12 mouse cellular contexts compared by ENCODE assay signal in the genomic region with DNA sequence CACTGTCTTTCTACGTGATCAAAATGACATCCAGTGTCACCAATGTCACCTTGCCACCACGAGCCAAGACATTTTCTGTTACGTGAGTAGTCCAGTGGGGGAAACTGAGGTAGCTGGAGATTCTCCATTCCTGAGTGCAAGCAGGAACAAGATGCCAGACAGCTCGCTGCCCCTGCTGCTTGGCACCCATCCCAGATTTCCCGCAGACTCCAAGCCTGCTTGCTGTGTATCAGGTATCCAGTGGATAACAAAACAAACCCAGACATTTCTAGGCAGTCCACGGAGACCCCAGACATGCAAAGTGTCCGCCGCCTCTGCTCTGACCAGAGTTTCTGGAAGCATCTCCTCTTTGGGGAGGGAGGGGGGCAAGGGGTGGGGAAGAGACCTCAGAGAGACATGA. TPM values are rescaled to one million over a fixed set of nuclear protein-coding genes. Genes with fewer than 3 reads are reported as not detected.
DNase-seq lines count a peak whose midpoint lies in the region; ATAC-seq and TF ChIP-seq lines count a peak whose summit lies in the region.
"Had no signal": no experiment of that assay in that cellular context is flagged by ENCODE, and none has a peak within 500 bp of the region (broad histone marks: within the 10 kb centered on the region; RNA-seq: fewer than 3 reads in every experiment).

No protein-coding gene starts in this region.

- H3K27ac ChIP-seq in hindbrain, embryonic 11.5 days (ENCODE audit: low read depth, low read length), result no peak overlapping the region
- H3K27ac ChIP-seq in hindbrain, postnatal 0 days, result no peak overlapping the region
- no peak overlapping the region for H3K27ac ChIP-seq in stomach, embryonic 16.5 days (ENCODE audit: low read length)
- H3K27ac ChIP-seq in stomach, postnatal 0 days (replicated peaks), result no peak overlapping the region
- no peak overlapping the region for H3K27ac ChIP-seq in hindbrain, embryonic 13.5 days
- H3K27ac ChIP-seq: limb, embryonic 15.5 days had no signal

- H3K9me3 ChIP-seq in hindbrain, embryonic 11.5 days (ENCODE audit: control insufficient read depth, low read length), result no peaks in the 10 kb centered on the region
- no peaks in the 10 kb centered on the region for H3K9me3 ChIP-seq in hindbrain, postnatal 0 days (ENCODE audit: low read length)
- H3K9me3 ChIP-seq in stomach, embryonic 16.5 days (replicated peaks; ENCODE audit: control insufficient read depth, low read length), result no peaks in the 10 kb centered on the region
- no peaks in the 10 kb centered on the region for H3K9me3 ChIP-seq in stomach, postnatal 0 days (ENCODE audit: control insufficient read depth, low read length)
- H3K9me3 ChIP-seq in hindbrain, embryonic 13.5 days, result no peaks in the 10 kb centered on the region
- H3K9me3 ChIP-seq: limb, embryonic 15.5 days had no signal

- no peak for TF ChIP-seq CTCF in hindbrain, postnatal 0 days (IDR thresholded peaks at IDR 0.05; ENCODE audit: low read depth)
- TF ChIP-seq CTCF in stomach, postnatal 0 days (IDR thresholded peaks at IDR 0.05; ENCODE audit: low read depth), result no peak

- no peak for DNase-seq in hindbrain, embryonic 11.5 days (ENCODE audit: low spot score)
- no peak for DNase-seq in hindbrain, postnatal 0 days (ENCODE audit: low spot score)
- DNase-seq in stomach, postnatal 0 days (ENCODE audit: low spot score), result no peak
- DNase-seq in right cerebral cortex, postnatal 4 days, result peak; percentile 37
- no peak for DNase-seq in layer of hippocampus, adult 8-10 months (ENCODE audit: low spot score in 2 of 2)
- DNase-seq: lung, postnatal 10 days had no signal

- WGBS in hindbrain, embryonic 11.5 days, result 48% methylated on average over 8 of the region's 8 CpGs
- 24% methylated on average over 8 of the region's 8 CpGs for WGBS in hindbrain, postnatal 0 days
- 43% methylated on average over 8 of the region's 8 CpGs for WGBS in stomach, embryonic 16.5 days
- 50% methylated on average over 8 of the region's 8 CpGs for WGBS in stomach, postnatal 0 days
- WGBS in hindbrain, embryonic 13.5 days, result 42% methylated on average over 8 of the region's 8 CpGs

- no peak for ATAC-seq in hindbrain, embryonic 11.5 days (ENCODE audit: low FRiP score)
- ATAC-seq in hindbrain, postnatal 0 days, result no peak
- 0 out of 2 replicates have a peak, but pooled peaks have one; percentile 20 for ATAC-seq in stomach, embryonic 16.5 days (ENCODE audit: insufficient read depth, low FRiP score)
- no peak for ATAC-seq in stomach, postnatal 0 days (ENCODE audit: low FRiP score, low TSS enrichment)
- no peak for ATAC-seq in hindbrain, embryonic 13.5 days (ENCODE audit: low FRiP score)
- ATAC-seq: intestine, postnatal 0 days had no signal

- no peak overlapping the region for H3K4me3 ChIP-seq in hindbrain, embryonic 11.5 days (ENCODE audit: low read depth, low read length)
- no peak overlapping the region for H3K4me3 ChIP-seq in hindbrain, postnatal 0 days (ENCODE audit: low read length)
- no peak overlapping the region for H3K4me3 ChIP-seq in stomach, embryonic 16.5 days (replicated peaks; ENCODE audit: low read length)
- H3K4me3 ChIP-seq in stomach, postnatal 0 days (ENCODE audit: low read depth, low read length), result no peak overlapping the region
- no peak overlapping the region for H3K4me3 ChIP-seq in hindbrain, embryonic 13.5 days
- H3K4me3 ChIP-seq: myocyte had no signal

- TF ChIP-seq EP300 in stomach, postnatal 0 days (optimal IDR thresholded peaks at IDR 0.05), result no peak

- H3K9ac ChIP-seq in hindbrain, embryonic 11.5 days (ENCODE audit: low read depth, low read length), result 0 out of 2 replicates have a peak overlapping the region, but pooled peaks have one; percentile 4
- no peak overlapping the region for H3K9ac ChIP-seq in hindbrain, postnatal 0 days (replicated peaks; ENCODE audit: low read length)
- H3K9ac ChIP-seq in stomach, embryonic 16.5 days (ENCODE audit: low read length), result no peak overlapping the region
- no peak overlapping the region for H3K9ac ChIP-seq in stomach, postnatal 0 days (ENCODE audit: low read length)
- 0 out of 2 replicates have a peak overlapping the region, but pooled peaks have one; percentile 66 for H3K9ac ChIP-seq in hindbrain, embryonic 13.5 days

- H3K4me2 ChIP-seq in hindbrain, embryonic 11.5 days (replicated peaks; ENCODE audit: low read depth, low read length), result no peak overlapping the region
- no peak overlapping the region for H3K4me2 ChIP-seq in hindbrain, postnatal 0 days (ENCODE audit: low read depth, low read length)
- no peak overlapping the region for H3K4me2 ChIP-seq in stomach, embryonic 16.5 days (ENCODE audit: low read depth, low read length)
- no peak overlapping the region for H3K4me2 ChIP-seq in stomach, postnatal 0 days (replicated peaks; ENCODE audit: low read depth)
- peak overlapping the region; percentile 70; the same call in 1 of the 2 replicates for H3K4me2 ChIP-seq in hindbrain, embryonic 13.5 days

- no peaks in the 10 kb centered on the region for H3K36me3 ChIP-seq in hindbrain, embryonic 11.5 days (ENCODE audit: control insufficient read depth, insufficient read depth, low read length)
- H3K36me3 ChIP-seq in hindbrain, postnatal 0 days (ENCODE audit: insufficient read depth, low read length), result no peaks in the 10 kb centered on the region
- H3K36me3 ChIP-seq in stomach, embryonic 16.5 days (ENCODE audit: control insufficient read depth, insufficient read depth, low read length), result no peaks in the 10 kb centered on the region
- H3K36me3 ChIP-seq in stomach, postnatal 0 days (ENCODE audit: control insufficient read depth, insufficient read depth, low read length), result no peaks in the 10 kb centered on the region
- H3K36me3 ChIP-seq in hindbrain, embryonic 13.5 days, result no peaks in the 10 kb centered on the region
- H3K36me3 ChIP-seq: limb, embryonic 15.5 days had no signal

- peaks cover 5% of the 10 kb centered on the region; the same call in 1 of the 2 replicates for H3K4me1 ChIP-seq in hindbrain, embryonic 11.5 days (replicated peaks; ENCODE audit: control insufficient read depth, insufficient read depth, low read length)
- peaks cover 15% of the 10 kb centered on the region; the same call in 1 of the 2 replicates for H3K4me1 ChIP-seq in hindbrain, postnatal 0 days (ENCODE audit: insufficient read depth, low read length)
- H3K4me1 ChIP-seq in stomach, embryonic 16.5 days (ENCODE audit: control insufficient read depth, insufficient read depth, low read length), result peaks cover 9% of the 10 kb centered on the region; the same call in 1 of the 2 replicates
- no peaks in the 10 kb centered on the region for H3K4me1 ChIP-seq in stomach, postnatal 0 days (replicated peaks; ENCODE audit: control insufficient read depth, insufficient read depth)
- peaks cover 53% of the 10 kb centered on the region for H3K4me1 ChIP-seq in hindbrain, embryonic 13.5 days (replicated peaks)

- H3K27me3 ChIP-seq in hindbrain, embryonic 11.5 days (ENCODE audit: control insufficient read depth, insufficient read depth, low read length), result peaks cover 16% of the 10 kb centered on the region; the same call in 1 of the 2 replicates
- 0 out of 2 replicates have a peak, but pooled peaks cover 6% of the 10 kb centered on the region for H3K27me3 ChIP-seq in hindbrain, postnatal 0 days (ENCODE audit: insufficient read depth, low read length)
- H3K27me3 ChIP-seq in stomach, embryonic 16.5 days (ENCODE audit: control insufficient read depth, insufficient read depth, low read length), result peaks cover 5% of the 10 kb centered on the region; the same call in 1 of the 2 replicates
- no peaks in the 10 kb centered on the region for H3K27me3 ChIP-seq in stomach, postnatal 0 days (ENCODE audit: control insufficient read depth, insufficient read depth, low read length)
- H3K27me3 ChIP-seq in hindbrain, embryonic 13.5 days, result peaks cover 79% of the 10 kb centered on the region

RNA-seq across cellular contexts. Expression of gene Ak8, which starts 52.4 kb away (rescaled TPM):
- 1.3 and 1.5 TPM in 2 replicates for polyA plus RNA-seq in hindbrain, embryonic 11.5 days (2014; fragmentation: Nextera tagmentation; extraction: Ambion mirVana)
- 0.58 and 1.6 TPM in 2 replicates for total RNA-seq in hindbrain, postnatal 0 days (2014; rRNA removed)
- 3.3 and 3.5 TPM in 2 replicates for polyA plus RNA-seq in hindbrain, postnatal 0 days (2015; fragmentation: Nextera tagmentation; extraction: Ambion mirVana)
- 0.46 and 1.2 TPM in 2 replicates for polyA plus RNA-seq in stomach, embryonic 16.5 days (2015; fragmentation: Nextera tagmentation; extraction: Ambion mirVana)
- 0.29 and 0.40 TPM in 2 replicates for polyA plus RNA-seq in stomach, postnatal 0 days (2015; fragmentation: Nextera tagmentation; extraction: Ambion mirVana)
- polyA plus RNA-seq in hindbrain, embryonic 13.5 days (2015; fragmentation: Nextera tagmentation; extraction: Ambion mirVana), result 1.9 and 2.3 TPM in 2 replicates
- 1 to 10 TPM in 3 of 4 experiments, under 1 TPM in 1; 0.82 to 2.4 (median 1.8) TPM for total RNA-seq in layer of hippocampus, adult 8-10 months (2022)
- polyA plus RNA-seq: intestine, postnatal 0 days had no signal

RNA-seq across cellular contexts. Expression of gene Spaca9, which starts 52.9 kb away (rescaled TPM):
- polyA plus RNA-seq in hindbrain, embryonic 11.5 days (2014; fragmentation: Nextera tagmentation; extraction: Ambion mirVana), result 3.3 and 5.3 TPM in 2 replicates
- total RNA-seq in hindbrain, postnatal 0 days (2014; rRNA removed), result 0.89 TPM in 1 of 2 replicates, not detected in the other
- polyA plus RNA-seq in hindbrain, postnatal 0 days (2015; fragmentation: Nextera tagmentation; extraction: Ambion mirVana), result 2.9 and 3.7 TPM in 2 replicates
- polyA plus RNA-seq in stomach, embryonic 16.5 days (2015; fragmentation: Nextera tagmentation; extraction: Ambion mirVana), result 1.3 and 1.5 TPM in 2 replicates
- 0.57 and 0.69 TPM in 2 replicates for polyA plus RNA-seq in stomach, postnatal 0 days (2015; fragmentation: Nextera tagmentation; extraction: Ambion mirVana)
- 3.8 and 4.0 TPM in 2 replicates for polyA plus RNA-seq in hindbrain, embryonic 13.5 days (2015; fragmentation: Nextera tagmentation; extraction: Ambion mirVana)
- total RNA-seq in layer of hippocampus, adult 8-10 months (2022), result 1 to 10 TPM in 2 of 4 experiments, not detected in 2; 1.0 to 1.6 TPM
- total RNA-seq: heart, adult 8-10 months had no signal

Comparison
In these comparisons a context has a peak if more than half of its experiments do, and no peak if none do; other contexts are left out.
1. H3K9ac ChIP-seq: peak in hindbrain, embryonic 11.5 days (single experiment) and hindbrain, embryonic 13.5 days (single experiment); none in hindbrain, postnatal 0 days (single experiment), stomach, embryonic 16.5 days (single experiment) and stomach, postnatal 0 days (single experiment).